21 mouse cellular contexts compared by ENCODE assay signal in genomic region chr9:31133131-31133530, GRCm38 (mm10). TPM values are rescaled to one million over a fixed set of nuclear protein-coding genes. Genes with fewer than 3 reads are reported as not detected.
DNase-seq lines count a peak whose midpoint lies in the region; ATAC-seq lines count a peak whose summit lies in the region.
"Had no signal": no experiment of that assay in that cellular context is flagged by ENCODE, and none has a peak within 500 bp of the region (broad histone marks: within the 10 kb centered on the region; RNA-seq: fewer than 3 reads in every experiment).

No protein-coding gene starts in this region.

- H3K27ac ChIP-seq in midbrain, embryonic 16.5 days (ENCODE audit: low read length): no peak overlapping the region

- H3K9ac ChIP-seq in midbrain, embryonic 16.5 days (ENCODE audit: low read depth, low read length): no peak overlapping the region

- intact Hi-C loops in gastrocnemius, postnatal 14 days (cut with DNase I; ENCODE audit: low total_unique reads): no loop called here

- peaks cover 34% of the 10 kb centered on the region for H3K27me3 ChIP-seq in midbrain, embryonic 16.5 days (ENCODE audit: control insufficient read depth, insufficient read depth, low read depth, low read length)
- H3K27me3 ChIP-seq: Patski had no signal

- H3K4me3 ChIP-seq in midbrain, embryonic 16.5 days (ENCODE audit: low read depth, low read length): no peak overlapping the region

- peak; percentile 91 for DNase-seq in 416B (ENCODE audit: low read depth)
- DNase-seq in gastrocnemius, postnatal 14 days: no peak
- no peak for DNase-seq in layer of hippocampus, postnatal 36 days
- DNase-seq: adrenal gland, adult 2 months; adrenal gland, adult 8-10 months; adrenal gland, postnatal 10 days; adrenal gland, postnatal 14 days; adrenal gland, postnatal 25 days; adrenal gland, postnatal 36 days; B cell, adult 2 months; cerebellum, adult 11 months; cerebellum, adult 11-12 months; cerebellum, adult 18-20 months; cerebellum, adult 2 months had no signal

- no peaks in the 10 kb centered on the region for H3K36me3 ChIP-seq in midbrain, embryonic 16.5 days (ENCODE audit: control insufficient read depth, insufficient read depth, low read length)
- H3K36me3 ChIP-seq: G1E had no signal

- no peaks in the 10 kb centered on the region for H3K9me3 ChIP-seq in midbrain, embryonic 16.5 days (replicated peaks; ENCODE audit: control insufficient read depth, low read length, poor library complexity, severe bottlenecking)
- H3K9me3 ChIP-seq: G1E had no signal

- whole genome bisulfite sequencing in midbrain, embryonic 16.5 days: 87% methylated on average over 5 of the region's 5 CpGs

- no peak overlapping the region for H3K4me2 ChIP-seq in midbrain, embryonic 16.5 days (ENCODE audit: low read length)

- ATAC-seq in granulocyte monocyte progenitor cell, adult 5-6 weeks (replicated peaks; ENCODE audit: poor library complexity, severe bottlenecking): peak; percentile 34
- ATAC-seq in megakaryocyte progenitor cell, adult 5-6 weeks (replicated peaks; ENCODE audit: poor library complexity): 0 out of 2 replicates have a peak, but pooled peaks have one; percentile 5
- no peak for ATAC-seq in midbrain, embryonic 16.5 days
- ATAC-seq: activated CD4-positive, CD25-positive, alpha-beta regulatory T cell, adult 4 months; CD4-positive, CD25-positive, alpha-beta regulatory T cell, adult 4 months; Patski had no signal

- H3K4me1 ChIP-seq in midbrain, embryonic 16.5 days (ENCODE audit: control insufficient read depth, insufficient read depth, low read length): peaks cover 18% of the 10 kb centered on the region

RNA-seq across cellular contexts. Expression of gene St14, which starts 1.5 kb away (rescaled TPM):
- 6.2 and 7.1 TPM in 2 replicates for total RNA-seq in granulocyte monocyte progenitor cell, adult 5-6 weeks (2014; fragmentation: Nextera tagmentation)
- 7.7 and 16.5 TPM in 2 replicates for total RNA-seq in granulocyte monocyte progenitor cell, adult 5-6 weeks (2017)
- total RNA-seq in megakaryocyte progenitor cell, adult 5-6 weeks (2015): 3.0 and 3.2 TPM in 2 replicates
- total RNA-seq in megakaryocyte progenitor cell, adult 5-6 weeks (2017): 8.0 and 15.9 TPM in 2 replicates
- 0.96 and 1.3 TPM in 2 replicates for polyA plus RNA-seq in midbrain, embryonic 16.5 days (2015; fragmentation: Nextera tagmentation; extraction: Ambion mirVana)
- under 1 TPM; 0.16 to 0.35 TPM for total RNA-seq in gastrocnemius, postnatal 14 days (2021)
- under 1 TPM; 0.43 to 0.60 TPM for total RNA-seq in layer of hippocampus, postnatal 36 days (2021)
- polyA plus RNA-seq: G1E, Patski had no signal
